Mouse (Mus musculus): ENCODE results near the gene Tango2. TPM values are rescaled to one million over a fixed set of nuclear protein-coding genes. Genes with fewer than 3 reads are reported as not detected.

Gene Tango2
- total and polyA plus RNA-seq, 3 experiments: 3.8 to 10.8 (median 9.6) TPM

DNA sequence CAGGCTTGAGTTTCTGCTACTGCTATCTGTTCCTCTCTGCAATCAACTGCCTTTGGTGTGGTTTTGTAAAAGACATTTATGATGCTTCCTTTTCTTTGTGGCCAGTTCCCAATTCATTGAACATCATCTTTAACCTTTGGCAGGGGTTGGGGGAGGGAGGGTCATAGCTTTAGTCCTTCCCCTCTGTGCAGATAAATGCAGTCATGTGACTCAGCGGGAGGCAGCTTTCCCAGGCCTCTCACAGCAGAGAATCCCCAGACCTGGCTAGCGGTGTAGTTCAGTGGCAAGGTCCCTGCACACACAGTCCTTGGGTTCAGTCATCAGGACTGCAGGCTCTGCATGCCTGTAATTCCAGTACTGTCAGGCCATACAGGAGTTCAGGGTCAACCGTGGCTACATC lies 29.3 kb upstream of the Tango2 start:
- Histone ChIP-seq H3K4me2 (ENCODE audit: insufficient read depth, low read depth, poor library complexity, severe bottlenecking) (no peak overlapping the region), H3K36me3 (replicated peaks in 1 of 2; ENCODE audit: control insufficient read depth in 1 of 2, insufficient read depth in 1 of 2, low read length in 1 of 2) (no peaks in the 10 kb centered on the region), H3K27ac (ENCODE audit: insufficient read depth, low read depth) (no peak overlapping the region), H3K4me3 (replicated peaks in 1 of 3; ENCODE audit: low read depth in 2 of 3, low read length in 2 of 3, poor library complexity in 1 of 3) (no peak overlapping the region), H3K9me3 (replicated peaks; ENCODE audit: low read length) (no peaks in the 10 kb centered on the region), H3K9ac (ENCODE audit: insufficient read depth, low read depth) (no peak overlapping the region), H3K79me2 (replicated peaks; ENCODE audit: control insufficient read depth, extremely low read depth, insufficient read depth, poor library complexity, severe bottlenecking) (no peaks in the 10 kb centered on the region), H3K4me1 (ENCODE audit: control insufficient read depth in 1 of 2, insufficient read depth in 2 of 2) (peaks cover 8 to 14% of the 10 kb centered on the region in 2 experiments), H3K27me3 (replicated peaks) (no peaks in the 10 kb centered on the region)
- DNase-seq (ENCODE audit: extremely low read depth): peak; percentile 40
- in situ Hi-C loops (cut with MboI; ENCODE audit: low pct_ligation_motif_present, low pct_unique_long_range_greater_than_20kb, low sequenced_read_pairs): no loop called here
- dilution Hi-C loops (cut with MboI; ENCODE audit: extremely low pct_ligation_motif_present, extremely low pct_unique_long_range_greater_than_20kb, low sequenced_read_pairs): no loop called here
- TF ChIP-seq SMC3 (IDR thresholded peaks at IDR 0.05; ENCODE audit: low read depth, low read length) (no peak), MAZ (IDR thresholded peaks at IDR 0.05; ENCODE audit: low read depth, low read length) (no peak), ETS1 (conservative IDR thresholded peaks at IDR 0.05; ENCODE audit: low read depth, low read length) (no peak), NELFE (IDR thresholded peaks at IDR 0.05; ENCODE audit: low read depth, low read length) (no peak), JUND (conservative IDR thresholded peaks at IDR 0.05; ENCODE audit: low read depth, low read length) (no peak), IRF4 (IDR thresholded peaks at IDR 0.05; ENCODE audit: low read depth, low read length) (no peak), EP300 (IDR thresholded peaks at IDR 0.05; ENCODE audit: low read length) (peak; percentile 30; the same call in 1 of the 2 replicates), TBP (conservative IDR thresholded peaks at IDR 0.05; ENCODE audit: low read depth, low read length) (no peak), RCOR1 (conservative IDR thresholded peaks at IDR 0.05; ENCODE audit: low read depth, low read length) (no peak), UBTF (IDR thresholded peaks at IDR 0.05; ENCODE audit: low read depth, low read length) (no peak), JUN (IDR thresholded peaks at IDR 0.05; ENCODE audit: insufficient read depth, low read depth, low read length) (no peak), USF1 (IDR thresholded peaks at IDR 0.05; ENCODE audit: low read depth, low read length) (peak; percentile 74), MXI1 (IDR thresholded peaks at IDR 0.05; ENCODE audit: low read depth, low read length) (no peak), USF2 (conservative IDR thresholded peaks at IDR 0.05; ENCODE audit: low read depth, low read length) (peak; percentile 40), PAX5 (IDR thresholded peaks at IDR 0.05; ENCODE audit: low read length) (no peak), ELF1 (IDR thresholded peaks at IDR 0.05; ENCODE audit: low read depth, low read length) (no peak), KAT2A (IDR thresholded peaks at IDR 0.05; ENCODE audit: insufficient replicate concordance, low read length) (no peak), ZC3H11A (IDR thresholded peaks at IDR 0.05; ENCODE audit: low read depth, low read length) (no peak), E2F4 (IDR thresholded peaks at IDR 0.05; ENCODE audit: insufficient replicate concordance, low read depth, low read length) (no peak), CHD2 (IDR thresholded peaks at IDR 0.05; ENCODE audit: low read length) (no peak), BHLHE40 (IDR thresholded peaks at IDR 0.05; ENCODE audit: low read depth, low read length) (peak; percentile 27; the same call in 1 of the 2 replicates)
